Mouse (Mus musculus) brain, embryonic 14.5 days (tissue): ENCODE data around the gene Prpf6.

ENCODE experiments used
- CTCF ChIP-seq: fragments of 200-500 bp; IDR thresholded peaks from 2 replicates; pipeline ENCODE4 v1.5.1; 2012; ENCODE audit warnings: inconsistent platforms, mild to moderate bottlenecking, moderate library complexity, borderline replicate concordance; ENCODE audit not compliant: insufficient read depth, insufficient read length; ENCODE audit errors: extremely low read depth
- POLR2A ChIP-seq: fragments of 200-500 bp; IDR thresholded peaks from 2 replicates; pipeline ENCODE4 v1.6.1; 2012; ENCODE audit warnings: mild to moderate bottlenecking, inconsistent platforms, borderline replicate concordance; ENCODE audit not compliant: poor library complexity, insufficient read depth, insufficient read length, severe bottlenecking; ENCODE audit errors: extremely low read depth

GRCm38 (mm10) chr2:181674934-181675333 is 83.3 kb downstream of the Prpf6 start:
- TF ChIP-seq CTCF: no peak
- no peak for TF ChIP-seq POLR2A
